Mouse (Mus musculus) kidney, embryonic 16.5 days (tissue): ENCODE measurements at regions not wholly inside any gene's neighbourhood (a gene's known extent, or its start where the extent isn't known, plus 50 kb on each side); places are given as distances from the start of the nearest gene placed in this dataset.

Experiments
- ATAC-seq: fragments of 200-750 bp; cut with Nextera tagmentation; 2 replicates; pipeline ENCODE4 v1.8.0; 2017; ENCODE audit warnings: moderate TSS enrichment; ENCODE audit not compliant: low FRiP score, low TSS enrichment
- H3K27ac ChIP-seq: fragments of 300-500 bp; sonication (generic); 2 replicates; pipeline ENCODE4 v1.5.1; 2014; ENCODE audit warnings: low read length
- H3K27me3 ChIP-seq: fragments of 300-500 bp; sonication (generic); 2 replicates; pipeline ENCODE4 v1.6.1; 2014; ENCODE audit warnings: low read length, control low read depth, mixed read lengths; ENCODE audit not compliant: insufficient read depth
- H3K36me3 ChIP-seq: fragments of 300-500 bp; sonication (generic); 2 replicates; pipeline ENCODE4 v1.6.1; 2014; ENCODE audit warnings: low read length, control low read depth, mixed read lengths; ENCODE audit not compliant: insufficient read depth
- H3K4me1 ChIP-seq: fragments of 300-500 bp; sonication (generic); 2 replicates; pipeline ENCODE4 v1.6.1; 2014; ENCODE audit warnings: low read length, control low read depth, mixed read lengths; ENCODE audit not compliant: insufficient read depth
- H3K4me2 ChIP-seq: fragments of 300-500 bp; sonication (generic); replicated peaks from 2 replicates; pipeline ENCODE4 v1.6.1; 2014; ENCODE audit warnings: low read depth, low read length
- H3K4me3 ChIP-seq: fragments of 300-500 bp; sonication (generic); 2 replicates; pipeline ENCODE4 v1.5.1; 2014; ENCODE audit warnings: mild to moderate bottlenecking, low read length
- H3K9ac ChIP-seq: fragments of 300-500 bp; sonication (generic); replicated peaks from 2 replicates; pipeline ENCODE4 v1.6.1; 2014; ENCODE audit warnings: low read length
- H3K9me3 ChIP-seq: fragments of 300-500 bp; sonication (generic); 2 replicates; pipeline ENCODE4 v1.6.1; 2016; ENCODE audit warnings: low read length, control low read depth
- WGBS: fragments of 180-500 bp; shearing (Covaris S2); extraction: QIAGEN DNeasy Blood & Tissue Kit; methylation state at CpG from one replicate; pipeline ENCODE4 v1.1.7; 2014; 5-methylcytosine and 5-hydroxymethylcytosine counted together

DNA sequence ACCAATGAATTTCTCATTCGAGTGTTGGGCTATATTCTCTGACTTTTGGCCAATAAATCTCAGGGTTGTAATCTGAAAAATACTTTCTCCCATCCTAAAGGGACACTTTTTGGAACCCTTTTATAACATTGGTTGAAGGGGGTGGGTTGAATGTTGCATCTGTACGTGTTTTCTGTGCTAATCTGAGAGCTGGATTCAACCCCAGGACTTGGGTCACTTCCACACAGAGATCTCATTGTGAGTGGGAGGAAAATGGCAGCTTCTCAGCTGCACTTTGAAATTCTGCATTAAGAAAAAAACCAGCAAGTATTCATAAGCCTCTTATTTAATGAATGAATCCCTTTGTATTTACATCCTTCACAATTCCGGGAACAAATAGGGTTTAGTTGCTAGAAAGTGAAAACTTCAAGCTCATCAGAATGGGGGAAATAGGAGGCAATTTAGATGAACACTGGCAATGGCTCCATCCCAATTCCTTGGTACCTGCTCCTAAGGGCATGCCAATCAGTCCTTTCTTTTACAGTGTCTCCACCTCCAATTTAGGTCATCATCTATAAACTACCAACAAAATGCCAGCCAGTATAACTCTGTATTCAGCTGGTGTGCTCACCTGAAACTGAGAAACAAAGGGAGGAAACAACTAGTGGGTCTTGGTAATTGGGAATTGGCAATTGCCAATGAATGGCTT, 150.1 kb downstream of the Sox3 start:
- H3K36me3 ChIP-seq, result no peaks in the 10 kb centered on the region
- H3K4me1 ChIP-seq, result no peaks in the 10 kb centered on the region
- ATAC-seq, result no peak
- H3K4me3 ChIP-seq, result no peak overlapping the region
- H3K27me3 ChIP-seq, result no peaks in the 10 kb centered on the region
- WGBS, result 72% methylated on average over 3 of the region's 3 CpGs
- H3K9ac ChIP-seq, result no peak overlapping the region
- H3K4me2 ChIP-seq, result no peak overlapping the region
- H3K27ac ChIP-seq, result no peak overlapping the region
- no peaks in the 10 kb centered on the region for H3K9me3 ChIP-seq

GRCm38 (mm10) chrX:60719428-60720151, 127.1 kb upstream of the Atp11c start:
- ATAC-seq, result no peak
- 42% methylated on average over 13 of the region's 13 CpGs for WGBS
- Histone ChIP-seq H3K36me3 (no peaks in the 10 kb centered on the region), H3K9me3 (no peaks in the 10 kb centered on the region), H3K27ac (no peak overlapping the region), H3K4me2 (no peak overlapping the region), H3K4me3 (no peak overlapping the region), H3K4me1 (no peaks in the 10 kb centered on the region), H3K27me3 (peaks cover 6% of the 10 kb centered on the region; the same call in 1 of the 2 replicates), H3K9ac (no peak overlapping the region)

DNA sequence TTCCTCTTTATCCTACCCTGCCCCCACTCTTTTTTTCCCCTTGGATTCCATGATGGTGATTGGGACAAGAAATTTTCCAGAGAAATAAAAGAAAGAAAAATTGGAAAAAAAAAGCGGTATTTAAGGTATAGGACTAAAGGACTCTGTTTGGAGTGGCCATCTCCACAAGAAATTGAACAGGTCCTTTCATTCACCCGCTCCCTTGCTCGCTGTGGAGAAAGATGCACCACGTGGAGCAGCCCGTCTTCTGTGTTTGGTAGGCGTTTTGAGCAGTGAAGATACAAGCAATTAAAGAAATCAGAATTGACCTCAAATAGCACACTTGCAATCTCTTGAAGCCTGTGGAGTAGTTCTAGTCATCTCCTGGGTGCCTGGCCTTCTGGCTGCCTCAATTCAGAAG, 126.3 kb upstream of the Atp11c start:
- no peak overlapping the region for H3K27ac ChIP-seq
- no peaks in the 10 kb centered on the region for H3K4me1 ChIP-seq
- no peaks in the 10 kb centered on the region for H3K9me3 ChIP-seq
- WGBS, result 42% methylated on average over 6 of the region's 6 CpGs
- H3K9ac ChIP-seq, result no peak overlapping the region
- no peaks in the 10 kb centered on the region for H3K36me3 ChIP-seq
- peaks cover 6% of the 10 kb centered on the region; the same call in 1 of the 2 replicates for H3K27me3 ChIP-seq
- no peak for ATAC-seq
- no peak overlapping the region for H3K4me2 ChIP-seq
- H3K4me3 ChIP-seq, result no peak overlapping the region

- H3K4me2 ChIP-seq, result peak overlapping the region; percentile 32
- H3K9ac ChIP-seq, result no peak overlapping the region
- H3K36me3 ChIP-seq, result no peaks in the 10 kb centered on the region
- H3K4me1 ChIP-seq, result no peaks in the 10 kb centered on the region
- H3K4me3 ChIP-seq, result 0 out of 2 replicates have a peak overlapping the region, but pooled peaks have one; percentile 10
- WGBS, result 19% methylated on average over 11 of the region's 11 CpGs
- no peak overlapping the region for H3K27ac ChIP-seq
- ATAC-seq, result no peak
- H3K9me3 ChIP-seq, result no peaks in the 10 kb centered on the region
- peaks cover 6% of the 10 kb centered on the region; the same call in 1 of the 2 replicates for H3K27me3 ChIP-seq
Observed at GRCm38 (mm10) chrX:60718156-60718769, 125.8 kb upstream of the Atp11c start.

DNA sequence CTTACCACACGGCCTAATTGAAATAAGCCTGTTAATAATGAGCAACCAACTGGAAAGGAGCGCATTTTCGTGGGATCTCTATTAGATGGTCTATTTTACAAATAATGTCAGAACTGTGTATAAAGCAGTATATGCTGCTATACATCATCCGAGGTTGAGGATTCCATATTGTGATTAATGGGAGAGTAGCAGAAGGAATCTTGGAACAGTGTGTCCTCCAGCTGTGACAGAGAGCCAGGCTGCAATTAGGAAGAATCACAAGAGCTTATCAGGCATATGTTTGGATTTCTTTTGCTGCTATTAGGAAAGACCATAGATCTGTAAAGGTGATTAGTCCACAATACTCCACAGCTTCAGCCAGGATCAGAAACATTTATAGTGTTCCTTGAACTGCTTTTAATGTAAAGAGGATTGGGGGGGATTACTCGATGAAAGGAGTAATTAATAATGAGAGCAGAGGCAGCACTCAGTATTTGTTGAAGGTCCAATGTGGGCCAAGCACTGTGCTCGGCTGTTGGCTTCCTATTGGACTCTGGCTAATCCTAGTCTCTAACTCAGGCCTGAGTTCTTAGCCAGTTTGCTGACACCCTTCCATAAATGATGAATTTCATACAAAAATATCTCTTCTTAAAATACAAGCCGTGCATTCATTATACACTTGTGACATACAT, 88.7 kb upstream of the Atp11c start:
- H3K4me1 ChIP-seq, result no peaks in the 10 kb centered on the region
- no peaks in the 10 kb centered on the region; the same call in 1 of the 2 replicates for H3K27me3 ChIP-seq
- ATAC-seq, result no peak
- no peaks in the 10 kb centered on the region for H3K36me3 ChIP-seq
- no peaks in the 10 kb centered on the region for H3K9me3 ChIP-seq
- WGBS, result 79% methylated on average over 7 of the region's 7 CpGs
- H3K4me2 ChIP-seq, result no peak overlapping the region
- no peak overlapping the region for H3K9ac ChIP-seq
- no peak overlapping the region for H3K4me3 ChIP-seq
- H3K27ac ChIP-seq, result no peak overlapping the region

DNA sequence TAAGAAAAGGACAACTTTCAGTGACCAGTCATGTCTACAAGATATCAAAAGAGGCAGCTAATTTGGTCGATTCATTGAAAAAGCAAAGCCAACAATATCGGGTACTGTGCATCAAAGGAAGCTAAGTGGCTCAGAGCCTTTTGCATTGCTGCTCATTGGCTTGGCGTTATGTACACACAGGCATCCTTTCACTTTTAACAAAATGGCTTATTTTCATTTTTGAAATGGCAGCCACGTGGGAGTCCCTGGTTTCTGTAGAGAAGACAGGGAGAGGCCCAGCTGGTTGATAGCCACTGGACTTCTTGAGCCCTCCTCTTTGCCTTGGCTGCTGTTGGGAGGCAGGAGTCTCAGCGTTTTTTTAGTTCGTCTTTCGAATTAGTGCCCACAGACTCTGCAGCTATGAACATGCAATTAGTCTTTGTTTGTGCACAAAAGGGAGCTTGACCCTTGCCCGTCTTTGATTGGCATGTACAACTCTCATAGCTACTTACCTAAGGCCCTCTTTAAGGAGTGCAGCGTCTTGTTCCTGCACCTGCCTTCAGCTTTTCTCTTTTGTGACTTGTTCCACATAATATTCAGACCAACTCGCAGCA, 52.3 kb upstream of the Atp11c start:
- ATAC-seq, result no peak
- no peaks in the 10 kb centered on the region for H3K27me3 ChIP-seq
- no peaks in the 10 kb centered on the region for H3K36me3 ChIP-seq
- no peaks in the 10 kb centered on the region for H3K4me1 ChIP-seq
- no peak overlapping the region for H3K27ac ChIP-seq
- H3K9ac ChIP-seq, result no peak overlapping the region
- WGBS, result 74% methylated on average over 10 of the region's 10 CpGs
- H3K9me3 ChIP-seq, result no peaks in the 10 kb centered on the region
- no peak overlapping the region for H3K4me3 ChIP-seq
- H3K4me2 ChIP-seq, result no peak overlapping the region
